Mouse (Mus musculus) gastrocnemius, postnatal 25 days (tissue): ENCODE results near the gene Rbbp6. TPM values are rescaled to one million over a fixed set of nuclear protein-coding genes. Genes with fewer than 3 reads are reported as not detected.
A peak's percentile ranks its signal among the peaks of the same experiment; 100 is the strongest.

Source experiments
- DNase-seq: peaks from one replicate; pipeline ENCODE4 v3.0.0; 2022
- total RNA-seq, 2 experiments: library from RNA; stranded (reverse); gene quantifications; 1 replicate in 1 of 2; 2 replicates in 1 of 2; pipeline ENCODE4 v1.2.3; 2021

Gene Rbbp6
- total RNA-seq, 2 experiments from 2014 or later = 20.4 to 22.2 TPM

GRCm38 (mm10) chr7:122970864-122971420, 5.5 kb downstream of the Rbbp6 start:
- DNase-seq = no peak

GRCm38 (mm10) chr7:122972006-122972689, 6.7 kb downstream of the Rbbp6 start:
- DNase-seq = no peak

GRCm38 (mm10) chr7:122979514-122979913, 14.0 kb downstream of the Rbbp6 start:
- no peak for DNase-seq

GRCm38 (mm10) chr7:122998189-122998588, 32.7 kb downstream of the Rbbp6 start:
- DNase-seq = no peak

GRCm38 (mm10) chr7:122999871-123000396, 34.4 kb downstream of the Rbbp6 start:
- DNase-seq = no peak

GRCm38 (mm10) chr7:123000796-123001195, 35.3 kb downstream of the Rbbp6 start:
- peak; percentile 15 for DNase-seq

- peak; percentile 33 for DNase-seq
Observed at GRCm38 (mm10) chr7:123001341-123002027, 36.0 kb downstream of the Rbbp6 start.

GRCm38 (mm10) chr7:123002028-123002410, 36.5 kb downstream of the Rbbp6 start:
- DNase-seq = no peak

GRCm38 (mm10) chr7:123003207-123003606, 37.7 kb downstream of the Rbbp6 start:
- no peak for DNase-seq

- DNase-seq = no peak
Observed at GRCm38 (mm10) chr7:123004442-123004841, 39.0 kb downstream of the Rbbp6 start.

- no peak for DNase-seq
Observed at GRCm38 (mm10) chr7:123006251-123006650, 40.8 kb downstream of the Rbbp6 start.

GRCm38 (mm10) chr7:123007743-123008142, 42.3 kb downstream of the Rbbp6 start:
- DNase-seq = no peak

GRCm38 (mm10) chr7:123013466-123013865, 48.0 kb downstream of the Rbbp6 start:
- DNase-seq = no peak

- DNase-seq = no peak
Observed at GRCm38 (mm10) chr7:123014729-123015128, 49.2 kb downstream of the Rbbp6 start.

- DNase-seq = no peak
Observed at GRCm38 (mm10) chr7:123017627-123018026, 52.1 kb downstream of the Rbbp6 start.

- DNase-seq = no peak
Observed at GRCm38 (mm10) chr7:123025123-123025522, 59.6 kb downstream of the Rbbp6 start.

GRCm38 (mm10) chr7:123030295-123030694, 64.8 kb downstream of the Rbbp6 start:
- no peak for DNase-seq

GRCm38 (mm10) chr7:123030709-123031181, 65.3 kb downstream of the Rbbp6 start:
- DNase-seq = no peak

GRCm38 (mm10) chr7:123031211-123031743, 65.8 kb downstream of the Rbbp6 start:
- no peak for DNase-seq

GRCm38 (mm10) chr7:123035314-123035713, 69.8 kb downstream of the Rbbp6 start:
- no peak for DNase-seq

GRCm38 (mm10) chr7:123039302-123039701, 73.8 kb downstream of the Rbbp6 start:
- DNase-seq = no peak

- no peak for DNase-seq
Observed at GRCm38 (mm10) chr7:123045146-123045545, 79.7 kb downstream of the Rbbp6 start.
